Mouse (Mus musculus) forelimb bud, embryonic 11.5 days (tissue): ENCODE results near the gene 1810055G02Rik.

Experiments used
- DNase-seq: peaks from one replicate; pipeline ENCODE4 v3.0.0-alpha.2; 2012; ENCODE audit warnings: low read depth, low spot score

The 1810055G02Rik gene

DNA sequence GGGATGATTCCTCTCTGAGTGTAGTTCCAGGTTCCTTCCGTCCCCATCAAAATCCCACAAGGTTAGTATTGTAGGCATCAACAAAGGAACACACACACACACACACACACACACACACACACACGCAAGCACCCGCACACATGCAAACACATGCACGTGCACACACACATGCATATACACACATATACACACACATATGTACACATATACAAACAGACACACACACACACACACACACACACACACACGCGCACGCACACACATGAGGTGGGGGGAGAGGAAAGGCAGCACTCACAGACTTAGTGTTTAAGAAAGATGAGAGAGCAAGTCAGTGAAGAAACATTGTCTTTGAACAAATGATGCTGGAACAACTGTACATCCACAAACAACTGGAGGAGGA lies 35.3 kb downstream of the 1810055G02Rik start:
- no peak for DNase-seq

DNA sequence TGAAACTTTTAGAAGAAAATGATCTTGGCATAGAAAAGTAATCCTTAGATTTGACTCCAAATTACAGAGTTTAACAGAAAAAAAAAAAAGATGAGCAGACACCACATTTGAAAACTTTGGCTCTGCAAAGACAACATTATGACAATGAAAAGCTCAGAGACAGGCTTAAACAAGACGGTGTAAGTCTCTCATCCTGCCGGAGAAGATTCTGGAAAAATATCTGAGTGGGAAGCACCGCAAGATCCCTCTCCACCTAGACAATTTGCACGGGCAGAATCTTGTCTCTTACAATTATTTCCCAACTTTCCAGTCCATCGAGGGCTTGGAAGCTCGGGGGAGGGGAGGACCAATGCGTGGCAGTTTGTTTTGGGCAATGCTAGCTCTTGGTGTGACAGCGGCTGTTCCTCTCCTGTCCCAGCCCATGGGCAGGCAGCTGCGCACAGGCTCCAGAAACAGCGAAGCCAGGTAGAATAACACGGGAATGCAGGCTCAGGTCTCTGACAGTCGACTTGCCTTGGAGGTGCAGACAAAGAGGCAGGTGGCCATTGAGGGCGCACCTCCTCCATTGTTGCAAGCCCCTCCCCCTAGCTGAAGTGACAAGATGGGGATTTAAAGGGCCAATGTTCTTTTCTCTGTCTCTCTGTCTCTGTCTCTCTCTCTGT lies 35.9 kb downstream of the 1810055G02Rik start:
- DNase-seq: peak; percentile 61

DNA sequence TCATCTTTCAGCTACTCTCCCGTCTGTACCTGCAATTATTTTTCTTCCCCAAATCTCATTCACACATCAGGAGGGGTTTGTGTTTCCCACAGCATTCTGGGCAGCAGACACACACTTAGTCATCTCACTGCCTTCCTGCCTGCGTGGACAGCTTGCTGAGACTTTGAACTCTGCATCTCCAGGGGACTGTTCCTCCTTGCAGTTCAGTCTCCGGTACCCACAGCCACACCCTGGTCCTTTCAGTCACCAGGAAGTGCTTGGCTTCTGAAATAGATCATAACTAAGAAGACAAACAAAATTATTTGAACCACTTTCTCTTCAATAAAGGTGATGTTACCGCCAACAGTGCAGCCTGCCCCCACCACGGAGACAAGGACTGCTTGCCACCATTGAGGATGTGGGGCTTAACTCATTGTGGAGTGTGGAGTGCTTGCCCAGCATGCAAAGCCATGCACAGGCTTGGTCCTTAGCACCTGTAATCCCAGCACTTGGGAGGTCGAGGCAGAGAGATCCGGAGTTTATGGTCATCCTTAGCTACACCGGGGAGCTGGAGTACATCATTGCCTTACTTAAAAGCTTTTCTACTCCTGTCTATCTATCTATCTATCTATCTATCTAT lies 44.6 kb downstream of the 1810055G02Rik start:
- DNase-seq: no peak

DNA sequence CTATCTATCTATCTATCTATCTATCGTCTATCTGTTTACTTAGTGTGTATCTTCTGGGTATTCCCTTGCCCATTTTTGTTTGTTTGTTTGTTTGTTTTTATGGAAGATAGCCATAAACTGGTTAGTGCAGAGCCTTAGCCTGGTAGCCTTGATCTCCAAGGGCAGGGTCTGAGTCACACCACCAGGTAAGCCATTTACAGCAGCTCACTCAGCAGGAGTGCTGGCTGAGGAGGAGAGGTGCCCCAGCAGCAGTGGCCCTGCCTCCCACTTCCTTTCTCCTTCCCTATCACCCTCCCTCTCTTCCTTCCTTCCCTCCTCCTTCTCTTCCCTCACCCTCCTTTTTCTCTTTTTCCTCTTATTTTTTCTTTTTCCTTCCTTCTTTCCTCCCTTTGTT lies 45.1 kb downstream of the 1810055G02Rik start:
- no peak for DNase-seq

DNA sequence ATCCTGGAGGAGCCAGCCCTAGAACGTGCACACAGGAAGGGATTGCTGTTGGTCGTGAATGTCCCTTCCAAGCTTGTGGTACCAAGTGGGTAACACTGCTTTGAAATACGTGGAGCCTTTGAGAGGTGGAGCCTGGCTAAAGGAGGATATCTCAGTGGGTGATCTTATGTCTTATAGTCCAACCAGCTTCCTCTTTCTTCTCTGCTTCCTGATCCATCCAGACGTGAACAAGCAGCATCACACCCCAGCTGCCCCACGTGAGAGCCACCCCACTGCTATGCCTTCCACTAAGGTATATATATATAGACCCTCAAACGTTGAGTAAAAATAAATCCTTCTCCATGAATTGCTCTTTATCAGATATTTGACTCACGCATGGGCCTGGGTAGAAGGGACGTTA lies 45.6 kb downstream of the 1810055G02Rik start:
- no peak for DNase-seq

- no peak for DNase-seq
Observed at GRCm38 (mm10) chr19:3757861-3758260, 49.8 kb downstream of the 1810055G02Rik start.

DNA sequence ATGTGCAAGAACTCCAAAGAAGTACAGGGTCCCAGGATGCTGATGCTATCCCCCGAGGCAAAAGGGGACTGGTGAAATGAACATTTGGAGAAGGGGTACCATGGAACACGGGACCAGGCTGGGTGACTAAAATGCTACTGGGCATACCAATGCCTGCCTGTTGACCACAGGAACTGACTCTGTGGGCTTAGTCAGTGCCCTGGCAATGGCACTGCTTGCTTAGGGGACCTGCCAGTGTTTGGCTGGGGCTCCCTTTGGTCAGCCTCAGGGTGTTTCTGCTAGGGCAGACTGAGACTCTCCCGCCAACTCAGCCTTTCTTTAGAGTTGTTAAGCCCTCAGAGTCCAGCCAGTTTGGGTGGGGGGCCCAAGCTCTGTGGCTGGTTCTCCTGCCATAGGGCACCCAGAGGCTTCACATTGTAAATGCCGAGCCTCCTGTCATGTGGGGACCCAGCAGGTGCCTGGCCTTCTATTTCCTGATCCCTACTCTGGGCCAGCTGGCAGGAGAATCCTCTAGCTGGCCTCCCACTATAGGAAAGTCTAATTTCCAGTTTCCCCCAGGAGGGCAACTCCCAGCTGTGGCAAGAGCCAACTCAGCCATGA lies 57.2 kb downstream of the 1810055G02Rik start:
- DNase-seq: no peak

GRCm38 (mm10) chr19:3766378-3766777 lies 58.3 kb downstream of the 1810055G02Rik start:
- DNase-seq: no peak

GRCm38 (mm10) chr19:3767276-3767780 lies 59.2 kb downstream of the 1810055G02Rik start, which contains the start of gene Kmt5b:
Gene Kmt5b (plus strand): TSS chr19:3767421.
- no peak for DNase-seq
